Mouse (Mus musculus) frontal cortex, adult (tissue): ENCODE measurements around the gene Gm20388.
"Not testable (repeated sequence)": the region's sequence is repeated elsewhere in the genome, so short reads cannot be mapped to it uniquely, and the experiment has no call there.

Source experiments
- ATAC-seq: cut with Nextera tagmentation; 2 replicates; pipeline ENCODE4 v1.9.2; 2017; ENCODE audit warnings: mild to moderate bottlenecking, moderate library complexity, mixed read lengths; ENCODE audit not compliant: low TSS enrichment

The Gm20388 gene

DNA sequence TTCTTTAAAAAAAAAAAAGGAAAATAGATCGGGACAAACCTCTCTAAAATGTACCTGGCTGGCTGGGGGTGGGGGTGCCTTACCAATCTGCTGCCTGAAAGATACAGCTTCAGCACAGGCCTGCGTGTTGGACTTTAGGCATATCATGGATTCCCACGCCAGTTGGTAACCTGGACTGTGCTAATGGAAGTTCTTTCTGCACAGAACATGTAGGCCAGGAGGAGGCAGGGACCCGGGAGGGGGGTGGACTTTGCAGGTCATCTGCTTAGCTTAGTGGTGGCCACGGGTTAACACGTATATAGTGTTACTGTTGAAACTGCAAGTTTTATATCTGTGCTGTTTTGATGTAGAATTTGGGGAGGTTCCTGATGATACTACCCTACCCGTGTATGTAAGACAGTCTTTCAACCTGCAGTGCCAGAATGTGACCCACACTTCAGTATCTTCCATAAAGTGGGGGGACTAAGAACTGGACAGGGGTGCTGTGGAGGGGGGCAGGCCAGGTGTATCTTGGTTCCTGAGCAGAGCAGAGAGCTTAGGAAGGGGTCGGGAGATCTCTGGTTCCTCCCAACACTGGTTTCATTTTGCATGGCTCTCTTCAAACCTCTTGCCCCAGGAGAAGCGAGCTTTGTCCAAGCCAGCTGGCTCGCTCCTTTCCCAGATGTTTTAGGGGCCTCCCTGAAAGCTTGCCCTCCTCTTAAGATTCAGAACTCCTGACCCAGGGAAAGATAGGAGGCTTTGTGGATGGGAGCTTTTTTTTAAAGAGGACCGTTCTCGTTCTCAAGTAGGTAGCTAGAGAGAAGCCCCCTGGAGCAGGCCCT is 1209.2 kb downstream of the Gm20388 start:
- ATAC-seq = no peak

DNA sequence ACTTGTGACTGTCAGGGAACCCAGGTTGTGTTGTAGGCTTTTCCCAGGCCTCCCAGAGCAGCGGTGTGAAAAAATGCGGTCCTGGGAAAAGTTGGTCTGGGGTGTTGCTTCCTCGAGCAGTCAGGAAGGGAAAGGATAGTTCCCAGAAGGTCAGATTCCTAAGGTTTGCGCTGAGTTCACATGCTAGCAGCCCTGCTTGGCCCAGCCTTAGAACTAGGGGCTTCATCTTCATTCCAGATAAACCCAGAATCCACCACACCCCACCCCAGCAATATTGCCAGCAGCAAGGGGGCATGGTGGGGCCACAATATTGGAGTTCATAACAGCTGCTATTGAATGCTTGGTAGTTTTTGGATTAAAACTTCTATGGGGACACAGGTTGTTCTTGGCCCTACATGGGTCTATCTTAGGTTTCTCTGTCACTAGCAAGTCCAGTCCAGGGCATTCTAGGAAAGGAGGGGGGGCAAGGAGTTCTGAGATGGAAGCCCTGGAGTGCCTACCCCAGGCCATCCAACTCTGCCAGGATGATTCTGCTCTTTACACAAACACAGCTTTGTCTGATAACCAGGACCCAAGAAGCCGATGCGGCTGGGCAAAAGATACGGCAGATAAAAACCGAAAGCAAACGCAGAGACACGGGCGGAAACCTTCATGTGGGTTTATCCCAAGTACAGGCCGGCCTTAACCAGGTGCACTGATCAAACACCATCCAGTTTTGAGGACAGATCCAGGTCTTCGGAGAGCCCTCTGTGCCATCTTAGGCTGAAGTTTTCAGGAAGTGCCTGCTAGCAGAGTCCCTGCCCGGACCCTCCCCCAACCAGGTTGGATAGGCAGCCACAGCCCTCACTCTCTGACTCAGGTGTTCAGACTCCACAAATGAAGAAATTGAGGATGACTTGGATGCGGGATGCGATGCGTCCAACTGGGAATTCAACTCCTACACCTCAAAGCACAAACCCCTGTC is 1210.1 kb downstream of the Gm20388 start:
- ATAC-seq = no peak

DNA sequence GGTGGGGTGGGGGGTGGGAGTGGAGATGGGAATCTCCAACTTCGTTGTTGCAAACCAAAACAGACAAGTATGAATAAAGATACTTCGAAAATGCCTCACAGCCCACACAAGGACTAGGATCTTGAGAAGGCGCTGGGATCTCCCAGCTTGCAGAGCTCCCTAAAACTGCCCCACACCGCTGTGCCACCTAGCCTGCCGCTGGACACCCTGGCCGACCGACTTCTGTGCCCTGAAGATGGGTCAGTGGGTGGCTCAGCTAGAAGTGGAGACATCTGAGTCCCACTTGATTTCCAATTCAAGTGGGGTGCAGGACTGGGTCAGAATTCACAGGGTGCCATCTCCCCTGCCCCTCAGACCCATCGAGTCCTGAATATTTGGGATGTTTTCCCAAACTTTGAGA is 1211.1 kb downstream of the Gm20388 start:
- no peak for ATAC-seq

DNA sequence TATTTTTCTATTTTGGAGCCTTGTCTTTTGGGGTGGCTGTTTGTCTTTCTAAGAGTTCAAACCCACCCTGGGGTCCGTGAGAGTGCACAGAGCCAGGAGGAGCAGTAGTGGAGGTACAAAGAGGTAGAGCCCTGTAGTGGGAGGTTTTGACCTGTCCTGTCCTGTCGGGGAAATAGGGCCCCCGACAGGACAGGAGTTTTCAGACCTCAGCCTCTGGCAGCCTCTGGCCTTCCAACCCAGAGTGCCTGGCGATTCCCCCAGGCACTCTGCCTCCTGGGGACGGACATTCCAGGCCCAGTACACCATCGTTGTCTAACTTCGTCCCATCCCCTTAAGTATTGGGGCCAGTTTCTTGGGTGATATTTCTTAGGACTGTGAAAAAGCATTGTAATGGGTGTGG is 1211.7 kb downstream of the Gm20388 start:
- no peak for ATAC-seq

DNA sequence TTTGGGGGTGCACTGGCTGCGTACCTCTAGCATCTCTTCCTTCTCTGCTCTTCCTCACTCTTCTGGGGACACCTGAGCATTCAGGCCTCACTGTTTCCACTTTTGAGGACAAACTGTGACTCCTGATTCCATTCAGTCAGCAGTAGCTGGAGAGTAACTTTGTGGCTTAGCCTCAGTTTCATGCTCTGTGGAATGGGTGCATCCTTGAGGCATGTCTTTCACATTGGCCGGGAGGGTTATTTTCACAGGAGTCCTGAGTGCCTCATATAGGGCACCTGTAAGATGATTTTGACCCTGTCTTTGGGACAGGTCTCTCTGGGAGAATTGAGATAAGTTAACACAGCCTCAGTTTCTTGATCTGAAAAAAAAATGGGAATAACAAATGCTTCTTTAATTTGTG is 1212.5 kb downstream of the Gm20388 start:
- ATAC-seq = no peak

DNA sequence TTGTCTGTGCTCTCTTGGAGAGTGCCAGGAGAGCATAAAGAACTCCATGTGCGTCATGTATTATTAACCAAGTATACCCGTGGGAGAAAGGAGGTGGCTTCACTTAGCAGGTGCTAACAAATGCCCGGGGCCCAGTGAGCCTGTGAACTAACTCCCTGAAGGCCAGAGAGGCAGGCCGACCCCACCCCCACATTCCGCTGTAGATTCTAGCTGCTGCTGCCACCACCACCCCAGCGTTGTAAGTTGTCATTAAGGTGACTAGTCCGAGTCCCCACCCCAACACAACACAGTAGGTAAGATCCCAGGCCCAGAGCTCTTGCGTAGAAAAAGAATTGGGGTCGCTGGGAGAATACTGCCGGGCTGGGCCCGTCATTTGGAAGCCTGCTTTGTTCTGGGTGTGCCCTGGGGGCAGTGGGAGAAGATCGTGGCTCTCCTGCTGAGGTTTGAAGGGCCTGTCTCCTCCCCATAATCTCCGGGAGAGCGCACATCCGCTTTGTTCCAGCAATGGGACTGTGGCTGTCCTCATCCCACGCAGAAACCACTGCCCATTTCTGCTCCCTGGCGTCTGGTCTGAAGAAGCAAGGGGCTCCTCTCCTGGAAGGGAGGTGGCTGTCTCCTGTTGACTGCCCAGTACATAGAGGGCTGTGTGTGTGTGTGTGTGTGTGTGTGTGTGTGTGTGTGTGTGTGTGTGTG is 1214.1 kb downstream of the Gm20388 start:
- no peak for ATAC-seq

DNA sequence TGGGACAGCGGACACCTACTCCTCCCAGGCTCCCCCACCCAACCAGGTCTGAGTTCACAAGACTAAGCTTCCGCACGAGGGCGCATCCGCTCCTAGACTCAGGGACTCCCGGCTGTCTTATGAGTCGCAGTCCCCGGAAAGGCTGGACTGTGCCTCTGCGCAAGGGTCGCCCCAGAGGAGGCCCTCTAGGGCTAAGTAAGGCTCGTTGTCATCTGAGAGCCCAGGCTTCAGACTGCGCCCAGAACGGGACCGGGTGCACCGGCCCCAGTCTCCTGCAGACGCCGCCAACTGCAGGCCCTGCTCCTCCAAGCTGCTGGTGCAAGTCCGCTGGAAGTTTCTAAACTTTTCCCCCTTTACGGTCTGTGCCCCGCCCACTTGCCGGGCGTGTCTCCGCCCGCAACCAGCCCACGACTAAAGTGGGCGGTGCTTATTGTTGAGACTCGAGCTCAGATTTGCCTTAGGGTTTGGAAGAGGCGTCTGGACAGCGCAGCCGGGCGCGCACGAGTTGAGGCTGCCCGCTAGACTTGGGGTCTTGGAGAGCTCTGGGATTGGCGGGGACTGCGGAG is 1214.8 kb downstream of the Gm20388 start:
- peak; percentile 59; the same call in 1 of the 2 replicates for ATAC-seq

DNA sequence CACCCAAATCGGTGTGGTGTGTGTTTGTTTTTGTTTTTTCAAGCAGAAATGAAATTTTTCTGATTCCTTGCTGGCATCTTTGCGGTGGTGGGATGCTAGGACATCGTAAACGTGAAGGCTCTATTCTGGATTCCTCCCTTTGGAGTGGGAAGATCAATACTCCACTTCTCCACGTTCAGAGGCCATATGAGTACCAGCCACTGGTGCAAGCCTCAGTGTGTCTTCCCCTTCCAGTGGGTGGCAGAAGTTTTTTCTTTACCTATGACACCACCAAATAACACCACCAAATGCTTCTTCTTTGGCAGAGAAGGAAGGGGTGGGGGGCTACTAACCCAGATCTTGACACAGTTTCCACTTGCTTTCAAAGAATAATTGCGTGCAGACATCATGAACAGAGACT is 1215.5 kb downstream of the Gm20388 start:
- no peak for ATAC-seq

DNA sequence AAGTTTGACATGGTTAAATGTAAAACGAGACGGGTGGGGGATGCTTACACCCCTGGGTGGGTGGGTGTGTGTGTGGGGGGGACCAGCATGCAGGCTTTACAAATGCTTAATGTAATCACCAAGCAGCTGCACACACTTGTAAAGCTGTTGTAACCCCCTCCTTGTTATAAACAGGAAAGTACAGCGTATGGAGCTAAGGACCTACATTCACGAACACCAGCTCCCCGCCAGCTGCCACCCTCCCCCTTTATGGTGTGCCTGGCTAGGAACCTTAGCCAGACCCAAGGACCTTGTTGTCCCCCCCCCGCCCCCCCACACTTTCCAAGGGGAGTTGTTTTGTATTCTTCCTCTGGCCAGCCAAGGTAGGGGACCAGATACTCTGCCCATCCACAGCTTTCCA is 1216.1 kb downstream of the Gm20388 start:
- no peak for ATAC-seq

DNA sequence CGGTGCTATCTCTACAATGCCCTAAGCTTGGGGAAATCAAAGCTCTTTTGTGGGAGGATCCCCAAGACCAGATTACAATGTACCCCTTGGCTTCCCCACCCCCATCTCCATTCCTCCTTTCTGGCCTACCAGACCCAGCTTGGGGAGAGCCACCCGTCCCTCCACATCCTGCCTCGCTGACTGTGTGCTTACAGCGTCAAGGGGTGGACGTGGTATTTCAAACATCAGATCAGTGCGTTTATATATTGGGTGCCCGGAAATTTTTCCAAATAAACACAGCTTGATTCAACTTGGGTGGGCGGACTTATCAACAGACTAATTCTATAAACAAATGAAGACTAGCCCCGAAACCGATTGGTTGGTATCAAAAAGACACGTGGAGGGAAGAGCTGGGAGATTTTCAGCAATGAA is 1216.7 kb downstream of the Gm20388 start:
- no peak for ATAC-seq

DNA sequence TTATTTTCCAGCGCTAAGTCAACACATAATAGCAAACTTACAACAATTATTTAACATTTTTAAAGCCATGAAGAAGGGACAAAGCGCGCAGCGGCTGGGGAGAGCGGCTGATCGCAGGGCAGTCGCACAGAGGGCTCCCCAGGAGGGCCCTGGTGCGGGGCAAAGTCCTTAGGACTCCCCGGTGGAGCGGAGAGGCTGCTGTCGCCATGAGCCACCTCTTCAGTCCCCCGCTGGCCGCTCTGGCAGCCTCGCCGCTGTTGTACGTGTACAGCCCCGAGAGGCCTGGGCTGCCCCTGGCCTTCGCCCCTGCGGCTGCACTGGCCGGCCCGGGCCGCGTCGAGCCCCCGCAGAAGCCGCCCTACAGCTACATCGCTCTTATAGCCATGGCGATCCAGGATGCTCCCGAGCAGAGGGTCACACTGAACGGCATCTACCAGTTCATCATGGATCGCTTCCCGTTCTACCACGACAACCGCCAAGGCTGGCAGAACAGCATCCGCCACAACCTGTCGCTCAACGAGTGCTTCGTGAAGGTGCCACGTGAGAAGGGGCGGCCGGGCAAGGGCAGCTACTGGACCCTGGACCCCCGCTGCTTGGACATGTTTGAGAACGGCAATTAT is 1217.2 kb downstream of the Gm20388 start, which contains the start of gene Foxl1:
Gene Foxl1, plus strand, starts transcription at position 185 of the 620 bp plus-strand sequence.
- ATAC-seq = no peak

DNA sequence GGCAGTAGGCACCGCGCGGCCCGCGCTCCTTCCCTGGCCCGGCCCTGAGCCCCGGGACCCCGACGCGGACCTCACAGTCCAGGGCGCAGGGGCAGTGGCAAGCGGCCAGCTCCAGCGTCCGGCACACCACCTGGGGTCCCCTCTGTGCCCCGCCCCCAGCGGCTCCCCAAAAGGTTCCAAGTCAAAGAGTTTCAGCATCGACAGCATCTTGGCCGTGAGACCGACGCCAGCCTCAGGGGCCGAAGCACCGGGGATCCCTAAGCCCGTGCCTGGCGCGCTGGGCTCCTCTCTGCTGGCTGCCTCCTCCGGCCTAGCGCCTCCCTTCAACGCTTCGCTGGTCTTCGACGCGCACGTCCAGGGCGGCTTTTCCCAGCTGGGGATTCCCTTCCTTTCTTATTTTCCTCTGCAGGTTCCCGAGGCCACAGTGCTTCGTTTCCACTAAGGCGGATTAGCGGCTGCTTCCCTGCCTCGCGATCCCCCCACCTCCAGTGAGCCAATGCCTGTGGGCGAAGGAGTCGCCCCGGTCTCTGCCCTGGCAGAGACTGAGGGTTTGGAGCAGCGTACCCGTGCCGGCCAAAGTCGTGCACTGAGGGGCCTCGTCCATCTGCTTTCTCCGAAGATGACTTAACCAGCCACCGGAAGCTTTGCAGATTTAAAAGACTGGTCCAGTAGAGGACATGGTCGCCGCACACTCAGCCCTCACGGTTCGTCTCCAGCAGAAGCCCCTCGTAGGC is 1218.1 kb downstream of the Gm20388 start:
- no peak for ATAC-seq

DNA sequence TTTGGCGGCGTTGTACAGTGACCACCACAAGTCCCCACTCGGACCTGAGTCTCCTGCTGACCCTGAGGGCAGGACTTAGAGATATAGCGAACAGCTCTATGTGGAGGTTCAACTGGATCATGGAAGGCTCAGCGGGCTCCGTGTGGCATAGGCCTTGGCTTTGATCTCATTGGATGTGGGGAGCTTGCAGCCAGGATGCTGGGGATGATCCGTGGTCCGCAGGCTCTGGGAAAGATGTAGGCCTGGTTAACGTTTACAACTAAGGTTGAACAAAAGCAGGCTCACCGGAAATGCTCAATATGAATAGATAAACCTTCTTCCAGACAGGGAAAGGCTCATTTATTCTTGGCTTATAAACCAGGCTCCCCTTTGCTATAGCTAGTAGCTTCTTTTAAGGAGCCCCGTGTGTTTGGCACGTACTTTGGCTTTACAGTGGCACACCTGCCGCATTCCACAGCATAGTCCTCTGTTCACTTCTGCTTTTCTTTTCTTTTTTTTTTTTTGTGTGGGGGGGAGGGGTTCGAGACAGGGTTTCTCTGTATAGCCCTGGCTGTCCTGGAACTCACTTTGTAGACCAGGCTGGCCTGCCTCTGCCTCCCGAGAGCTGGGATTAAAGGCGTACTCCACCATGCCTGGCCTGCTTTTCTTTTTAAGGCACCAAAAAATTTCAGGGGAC is 1218.8 kb downstream of the Gm20388 start:
- ATAC-seq = no peak

DNA sequence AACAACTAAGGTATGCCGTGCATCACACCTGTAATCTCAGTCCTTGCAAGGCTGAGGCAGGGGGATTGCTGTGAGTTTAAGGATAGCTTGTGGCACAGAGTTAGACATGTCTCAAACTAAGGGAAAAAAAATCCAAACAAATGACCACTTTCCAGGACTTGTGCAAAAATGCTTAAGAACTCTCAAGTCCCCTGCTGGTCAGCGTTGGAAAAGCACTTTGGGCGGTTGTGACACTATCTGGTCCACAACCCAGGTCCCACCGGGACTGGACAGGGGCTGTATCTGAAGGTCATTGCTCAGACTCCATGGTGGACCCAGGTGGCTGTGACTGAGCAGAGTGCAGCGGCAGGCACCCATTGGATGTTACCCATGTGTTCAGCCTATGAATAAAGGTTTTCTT is 1219.9 kb downstream of the Gm20388 start:
- no peak for ATAC-seq

DNA sequence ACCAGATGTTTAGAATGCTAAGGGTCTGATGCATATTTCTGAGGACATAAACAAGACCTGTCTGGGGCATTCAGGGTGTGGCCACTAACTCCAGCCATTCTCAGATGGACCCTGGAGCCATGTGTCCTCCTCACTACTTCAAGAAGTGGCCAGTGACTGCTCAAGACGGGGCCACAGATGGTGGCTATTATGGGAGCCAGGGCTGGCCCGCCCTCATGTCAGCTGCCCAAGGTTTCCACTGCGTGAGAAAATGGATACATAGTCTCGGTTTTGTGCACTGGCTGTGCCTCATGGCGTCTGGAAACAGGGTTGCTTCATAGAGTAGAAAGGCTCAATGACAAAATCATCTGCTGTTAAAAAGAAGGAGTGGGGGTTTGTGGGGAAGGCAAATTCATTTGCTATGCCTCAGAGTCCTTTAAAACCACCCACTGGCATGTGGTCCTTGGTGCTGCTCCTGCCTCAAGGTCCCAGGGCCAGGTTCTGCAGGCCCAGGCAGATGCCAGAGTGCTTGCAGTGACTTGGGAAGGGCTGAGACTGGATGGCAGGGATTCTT is 1222.4 kb downstream of the Gm20388 start:
- no peak for ATAC-seq

DNA sequence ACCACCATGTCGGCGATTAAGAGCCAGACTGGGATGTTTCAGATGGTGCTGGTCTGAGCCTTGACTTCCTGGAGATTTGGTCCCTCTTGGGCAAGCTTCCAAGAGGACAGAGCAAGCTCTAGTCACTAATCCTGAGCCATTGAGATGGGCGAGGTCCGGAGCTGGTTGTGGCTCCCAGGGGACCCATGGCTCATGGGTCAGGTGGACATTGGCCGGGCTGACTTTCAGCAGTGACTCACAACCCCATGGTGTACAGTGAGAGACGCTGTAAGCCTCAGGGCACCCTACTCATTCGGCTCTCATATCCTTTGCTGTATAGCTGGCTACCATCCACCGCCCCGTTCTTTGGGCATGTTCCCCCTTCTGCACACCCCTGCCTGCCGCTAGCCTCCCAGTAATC is 1223.5 kb downstream of the Gm20388 start:
- ATAC-seq = no peak

DNA sequence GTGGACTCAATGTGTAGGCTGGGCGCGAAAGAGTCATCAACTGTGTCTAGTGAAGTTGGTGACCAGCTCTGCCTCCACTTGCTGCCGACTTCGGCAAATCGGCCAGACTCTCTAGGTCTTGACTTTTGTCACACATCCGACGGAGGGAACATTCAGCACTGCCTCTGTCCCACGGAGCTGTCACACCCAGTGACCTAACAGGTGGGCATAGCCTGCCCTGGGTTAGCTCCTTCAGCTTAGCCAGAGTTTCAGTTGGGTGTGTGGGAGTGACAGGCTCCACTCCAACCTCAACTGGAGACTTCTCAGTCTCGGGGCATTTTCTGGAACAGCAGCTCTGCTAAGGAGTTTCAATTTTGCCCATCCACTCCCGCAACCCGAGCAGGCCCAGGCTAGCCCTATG is 1223.9 kb downstream of the Gm20388 start:
- ATAC-seq = no peak

DNA sequence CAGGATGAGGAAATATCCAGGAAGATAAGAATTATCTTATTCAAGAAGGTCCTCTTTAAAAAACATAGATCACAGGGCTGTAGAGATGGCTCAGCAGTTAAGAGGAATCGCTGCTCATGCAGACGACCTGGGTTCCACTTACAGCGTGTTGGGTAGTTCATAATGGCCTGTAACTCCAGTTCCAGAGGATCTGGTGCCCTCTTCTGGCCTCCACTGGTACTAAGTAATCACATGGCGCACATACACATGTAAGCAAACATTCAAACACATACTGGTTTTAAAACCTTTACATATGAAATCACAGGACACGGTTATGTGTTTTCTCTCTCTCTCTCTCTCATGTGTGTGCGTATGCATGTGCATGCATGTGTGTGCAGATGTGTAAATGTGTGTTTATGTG is 1226.2 kb downstream of the Gm20388 start:
- no peak for ATAC-seq

DNA sequence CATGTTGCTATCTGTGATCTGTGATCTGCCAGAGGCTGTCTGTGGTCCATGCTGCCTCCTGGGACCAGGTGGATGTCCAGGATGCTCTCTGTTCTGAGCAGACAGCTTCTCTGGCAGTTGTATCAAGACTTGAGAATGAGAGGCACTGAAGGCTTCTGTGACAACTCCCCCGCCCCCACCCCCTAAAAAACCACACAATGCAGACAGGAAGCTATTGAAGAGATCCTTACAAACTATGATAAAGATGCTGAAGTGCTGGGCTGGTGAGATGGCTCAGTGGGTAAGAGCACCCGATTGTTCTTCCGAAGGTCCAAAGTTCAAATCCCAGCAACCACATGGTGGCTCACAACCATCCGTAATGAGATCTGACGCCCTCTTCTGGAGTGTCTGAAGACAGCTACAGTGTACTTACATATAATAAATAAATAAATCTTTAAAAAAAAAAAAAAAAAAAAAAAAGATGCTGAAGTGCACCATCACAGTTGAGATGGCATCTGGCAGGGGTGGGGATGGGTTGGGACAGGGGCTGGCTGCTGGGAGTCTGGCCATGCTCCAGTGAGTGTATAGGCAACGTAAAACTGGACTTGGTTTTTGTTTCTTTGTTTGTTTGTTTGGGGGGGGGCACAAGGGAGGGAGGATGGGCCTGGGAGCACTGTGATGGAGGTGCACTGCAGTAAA is 1235.0 kb downstream of the Gm20388 start:
- ATAC-seq = not testable (repeated sequence)
